Mouse (Mus musculus): ENCODE data around the gene Myo1h.

Myo1h gene

GRCm38 (mm10) chr5:114288874-114289273, at the start of gene Myo1h:
Gene Myo1h, plus strand, starts transcription at chr5:114289166.
- no peak for DNase-seq

GRCm38 (mm10) chr5:114239737-114240136, 49.2 kb upstream of the Myo1h start:
- DNase-seq: no peak

- no peak for DNase-seq
Observed at GRCm38 (mm10) chr5:114246465-114246864, 42.5 kb upstream of the Myo1h start.

- DNase-seq: peak; percentile 70
Observed at GRCm38 (mm10) chr5:114248174-114248589, 40.8 kb upstream of the Myo1h start.

GRCm38 (mm10) chr5:114259495-114259894, 29.5 kb upstream of the Myo1h start:
- DNase-seq: no peak

DNA sequence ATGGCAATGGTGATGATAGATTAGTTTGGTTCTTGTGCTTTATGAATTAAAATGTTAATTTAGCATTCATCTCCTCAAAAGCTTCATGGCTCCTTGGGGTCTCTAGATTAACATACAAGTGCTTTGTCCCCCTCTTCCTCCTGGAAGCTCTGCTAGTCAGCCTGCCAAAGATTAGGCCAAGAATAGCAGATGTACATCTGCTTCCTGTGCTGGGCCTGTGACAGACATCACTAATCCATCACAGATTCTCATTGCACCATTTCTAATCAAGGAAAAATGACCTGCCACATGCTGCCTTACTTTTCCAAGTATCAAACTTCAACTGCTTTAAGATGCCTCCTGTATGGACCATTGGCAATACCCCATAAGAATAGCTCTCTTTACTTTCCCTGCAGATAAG, 27.5 kb upstream of the Myo1h start:
- DNase-seq: no peak

GRCm38 (mm10) chr5:114264030-114264459, 24.9 kb upstream of the Myo1h start:
- DNase-seq: no peak

DNA sequence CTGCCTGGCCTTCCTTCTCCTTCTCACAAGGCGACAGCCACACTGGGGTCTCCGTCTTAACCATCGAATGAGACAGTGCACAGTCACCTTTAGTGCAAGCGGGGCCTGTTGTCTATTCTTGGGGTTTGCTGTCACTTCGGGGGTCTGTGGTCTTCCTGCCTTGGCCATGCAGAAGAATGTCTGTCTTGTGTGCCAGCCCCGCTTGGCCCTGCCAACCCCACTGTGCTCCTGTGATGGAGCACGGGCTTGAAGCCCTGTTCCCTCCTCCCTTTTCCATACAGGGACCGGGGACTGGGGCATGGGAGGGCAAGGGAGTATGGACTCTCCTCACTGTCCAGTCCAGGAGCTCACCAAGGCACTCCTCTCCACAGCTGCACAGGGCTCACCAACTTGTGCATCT, 24.2 kb upstream of the Myo1h start:
- DNase-seq: no peak

DNA sequence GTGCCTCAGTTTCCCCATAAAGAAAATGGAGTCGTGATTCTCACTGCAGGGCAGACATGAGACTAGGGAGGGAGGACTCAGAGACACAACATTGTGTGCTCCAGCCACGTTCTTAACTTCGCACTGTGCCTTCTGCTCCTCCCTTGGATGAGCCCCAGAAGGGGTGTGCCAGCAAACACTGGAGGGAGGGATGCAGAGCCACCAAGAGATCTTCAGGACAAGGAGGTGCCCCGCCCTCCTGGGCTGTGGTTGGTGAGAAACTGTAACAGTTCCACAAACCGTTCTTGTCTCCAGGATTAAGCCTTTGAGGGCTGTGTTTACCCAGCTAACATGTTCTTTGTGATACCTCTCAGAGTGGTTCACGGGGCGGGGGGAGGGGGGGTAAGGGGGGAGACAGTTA, 20.3 kb upstream of the Myo1h start:
- DNase-seq: peak; percentile 68

- no peak for DNase-seq
Observed at GRCm38 (mm10) chr5:114269499-114269898, 19.5 kb upstream of the Myo1h start.

- no peak for DNase-seq
Observed at GRCm38 (mm10) chr5:114269984-114270383, 19.0 kb upstream of the Myo1h start.

- DNase-seq: no peak
Observed at GRCm38 (mm10) chr5:114273693-114274402, 15.1 kb upstream of the Myo1h start, which contains the start of gene Foxn4. Gene Foxn4, minus strand, starts transcription at chr5:114273807.

- DNase-seq: no peak
Observed at GRCm38 (mm10) chr5:114275339-114275738, 13.6 kb upstream of the Myo1h start.

DNA sequence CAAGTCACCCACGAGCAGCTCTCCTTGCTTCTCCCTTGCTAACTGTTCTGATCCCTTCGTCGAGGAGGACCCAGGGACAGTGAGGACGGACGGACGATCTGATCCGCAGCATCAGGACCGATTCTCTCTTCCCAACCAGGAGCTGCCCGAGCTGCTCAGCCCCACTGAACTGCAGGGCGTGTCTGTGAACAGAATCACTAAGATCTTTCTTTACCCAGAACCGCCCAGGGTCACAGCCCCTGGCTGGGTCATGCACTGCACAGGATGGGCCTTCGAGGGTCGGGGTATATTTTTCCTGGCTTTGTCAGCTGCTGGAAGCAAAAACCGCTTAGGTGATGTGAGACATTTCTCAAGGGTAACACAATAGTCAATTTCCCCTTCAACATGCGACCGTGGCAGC, 13.0 kb upstream of the Myo1h start:
- DNase-seq: no peak

- no peak for DNase-seq
Observed at GRCm38 (mm10) chr5:114279382-114280143, 9.4 kb upstream of the Myo1h start.

DNA sequence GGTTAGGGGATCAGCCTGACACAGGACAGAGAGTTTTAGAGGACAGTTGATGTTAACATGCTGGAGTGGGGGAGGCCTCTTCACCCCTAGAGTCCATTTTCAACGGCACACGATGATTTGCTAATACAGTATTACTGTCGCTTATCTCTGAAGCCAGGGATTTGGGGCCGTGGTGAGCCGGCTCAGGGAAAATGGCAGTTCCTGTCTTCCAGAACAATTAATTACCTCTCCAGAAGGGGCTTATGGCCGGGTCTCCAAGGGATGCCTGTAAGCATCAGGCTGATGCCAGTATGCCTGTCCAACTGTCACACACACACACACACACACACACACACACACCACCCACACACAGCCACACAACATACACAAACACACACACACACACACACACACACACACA, 6.6 kb upstream of the Myo1h start:
- DNase-seq: no peak

DNA sequence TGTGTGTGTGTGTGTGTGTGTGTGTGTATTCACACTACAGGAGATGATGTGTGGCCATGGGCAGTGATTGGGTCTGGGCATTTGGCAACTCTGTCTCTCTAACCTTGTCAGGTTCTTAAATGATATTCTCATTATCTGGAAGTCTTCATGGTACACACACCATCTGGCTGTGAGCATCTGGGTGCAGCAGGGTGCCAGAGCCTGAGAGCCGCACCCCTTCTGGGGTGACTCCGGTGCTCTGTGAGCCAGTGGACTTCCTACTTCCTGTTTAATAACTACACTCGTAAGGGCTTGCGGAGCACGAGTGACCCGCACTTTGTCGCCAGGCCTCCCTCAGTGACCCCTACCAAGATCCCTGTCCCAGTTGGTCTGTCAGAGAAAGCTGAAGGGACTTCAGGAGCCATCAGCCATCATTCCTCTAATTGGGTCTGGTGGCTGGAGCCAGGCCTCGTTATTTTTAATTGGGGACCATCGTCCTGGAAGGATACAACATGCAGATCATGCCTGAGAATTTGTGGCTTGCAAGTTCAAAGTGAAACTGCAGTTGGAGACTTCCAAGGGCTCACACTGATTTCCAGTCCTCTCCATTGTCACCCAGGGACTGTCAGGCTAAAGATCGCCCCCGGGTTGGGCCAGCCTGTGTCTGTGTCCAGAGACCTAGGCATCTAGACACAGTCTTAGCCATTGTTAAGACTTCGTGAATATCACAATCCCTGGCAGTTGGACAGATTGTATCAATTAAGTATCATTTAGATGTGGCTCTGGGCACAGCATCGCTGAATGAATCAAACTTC, 4.2 kb upstream of the Myo1h start:
- DNase-seq: no peak

GRCm38 (mm10) chr5:114285398-114285700, 3.6 kb upstream of the Myo1h start:
- no peak for DNase-seq

DNA sequence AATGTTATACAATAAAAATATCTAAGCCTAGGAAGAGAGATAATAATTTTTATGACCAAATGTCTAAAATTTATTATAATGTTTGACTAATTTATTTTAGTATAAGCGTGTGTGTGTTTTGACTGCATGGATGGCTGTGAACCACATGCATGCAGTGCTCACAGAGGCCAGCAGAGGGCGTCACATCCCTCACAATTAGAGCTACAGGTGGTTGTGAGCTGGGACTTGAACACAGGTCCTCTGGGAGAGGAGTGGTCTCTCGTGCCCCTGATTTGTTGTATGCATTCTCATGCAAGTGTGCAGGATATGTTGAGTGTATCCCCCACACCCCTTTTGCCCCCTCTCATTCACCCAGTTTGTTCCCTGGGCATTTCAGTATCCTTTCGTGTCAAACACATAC, 2.9 kb upstream of the Myo1h start:
- DNase-seq: no peak

DNA sequence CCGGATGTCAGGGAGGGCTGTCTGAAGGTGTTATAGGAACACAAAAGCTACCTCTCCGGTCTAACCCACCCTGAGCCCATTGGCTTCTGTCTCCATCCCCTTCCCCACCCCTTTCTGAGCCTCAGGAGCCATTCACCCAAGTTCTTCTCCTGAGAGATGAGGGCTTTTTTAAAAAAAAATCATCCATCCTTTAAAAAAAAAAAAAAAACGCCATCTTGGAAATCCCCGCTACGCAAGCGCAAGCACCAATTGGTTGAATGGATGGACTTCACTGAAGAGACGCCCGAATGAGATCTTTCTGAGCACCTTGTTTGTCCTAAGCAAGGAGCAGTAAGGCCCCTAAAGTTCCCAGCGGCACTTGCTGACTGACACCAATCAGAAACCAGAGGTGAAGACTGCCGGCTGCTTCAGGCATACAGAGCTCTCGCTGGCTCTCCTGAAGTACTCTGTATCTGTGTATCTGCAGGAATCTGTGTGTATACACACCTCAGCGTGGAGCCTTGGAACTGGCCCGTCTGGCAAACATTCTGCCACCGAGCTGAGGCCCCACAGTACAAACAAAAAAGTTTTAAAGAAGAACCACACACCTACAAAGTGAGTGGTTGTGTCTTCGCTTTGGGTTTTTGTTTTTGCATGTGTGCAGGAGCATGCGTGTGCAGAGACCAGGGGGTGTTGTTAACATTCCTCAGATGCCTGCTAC, 1.9 kb upstream of the Myo1h start:
- DNase-seq: no peak

DNA sequence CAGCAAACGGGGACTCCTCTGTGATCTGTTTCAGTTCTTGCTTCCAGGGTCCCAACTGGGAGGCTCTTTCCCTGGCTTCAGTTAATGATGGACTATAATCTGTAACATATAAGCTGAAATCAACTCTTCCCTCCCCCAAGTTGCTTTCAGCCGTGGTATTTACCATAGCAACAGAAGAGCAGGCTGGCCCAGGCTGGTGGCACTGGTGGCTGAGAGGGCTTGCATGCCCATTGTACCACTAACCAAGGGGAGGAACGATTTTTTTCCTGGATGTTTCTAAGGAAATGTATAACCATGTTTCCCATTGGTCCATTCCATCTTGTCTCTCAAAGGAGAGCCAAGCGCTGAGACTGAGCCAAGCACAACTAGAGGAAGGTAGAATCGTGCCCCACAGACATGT, 570 bp upstream of the Myo1h start:
- no peak for DNase-seq

DNA sequence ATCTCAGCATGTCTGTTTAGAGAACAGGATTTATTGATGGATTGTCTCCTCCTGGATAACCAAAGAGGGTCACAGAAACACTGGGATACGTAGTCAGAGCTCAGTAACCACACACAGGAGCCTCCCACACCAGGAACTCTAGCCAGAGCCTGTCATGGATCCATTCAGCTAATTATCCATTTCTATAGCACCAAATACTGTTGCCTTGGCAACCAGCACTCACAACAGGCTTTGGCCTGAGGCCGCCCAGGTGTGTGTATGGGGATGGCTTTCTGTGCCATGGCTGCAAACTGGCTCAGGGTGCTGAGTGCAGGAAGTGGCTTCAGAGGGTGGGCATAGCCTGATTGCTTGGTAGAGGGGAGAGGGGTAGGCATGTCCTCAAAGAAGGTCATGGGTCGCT, 1.0 kb downstream of the Myo1h start:
- no peak for DNase-seq
